Mouse (Mus musculus): Measurements from ENCODE around the gene Pde1c.

DNA sequence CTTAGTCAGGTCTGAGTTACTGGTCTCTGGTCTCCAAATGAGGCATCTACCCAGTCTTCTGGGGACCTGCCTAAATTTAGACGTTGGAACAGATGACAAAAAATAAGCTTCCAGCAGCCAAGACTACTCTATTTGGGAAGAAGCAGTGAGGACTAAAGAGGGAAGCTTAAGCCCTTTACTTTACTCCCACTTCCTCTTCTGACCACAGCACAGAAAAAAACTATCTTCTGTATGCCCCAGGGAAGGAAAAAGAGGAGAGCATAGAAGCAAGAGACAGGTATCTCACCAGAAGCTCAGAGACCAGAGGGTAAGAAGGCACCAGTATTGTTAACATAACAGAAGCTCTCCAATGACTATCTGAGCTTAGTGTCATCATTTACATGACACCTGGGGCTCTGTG, 410.7 kb downstream of the Pde1c start:
- TF ChIP-seq CTCF (IDR thresholded peaks at IDR 0.05; ENCODE audit: borderline replicate concordance, insufficient read depth, low read length): no peak
- no peak for TF ChIP-seq POLR2A (IDR thresholded peaks at IDR 0.05; ENCODE audit: low read depth, low read length)

Data from embryonic fibroblast, embryonic 13.5 days (primary cell).